Mouse (Mus musculus): ENCODE measurements around the gene Mob4.
"Not testable (repeated sequence)": the region's sequence is repeated elsewhere in the genome, so short reads cannot be mapped to it uniquely, and the experiment has no call there.

The Mob4 gene

DNA sequence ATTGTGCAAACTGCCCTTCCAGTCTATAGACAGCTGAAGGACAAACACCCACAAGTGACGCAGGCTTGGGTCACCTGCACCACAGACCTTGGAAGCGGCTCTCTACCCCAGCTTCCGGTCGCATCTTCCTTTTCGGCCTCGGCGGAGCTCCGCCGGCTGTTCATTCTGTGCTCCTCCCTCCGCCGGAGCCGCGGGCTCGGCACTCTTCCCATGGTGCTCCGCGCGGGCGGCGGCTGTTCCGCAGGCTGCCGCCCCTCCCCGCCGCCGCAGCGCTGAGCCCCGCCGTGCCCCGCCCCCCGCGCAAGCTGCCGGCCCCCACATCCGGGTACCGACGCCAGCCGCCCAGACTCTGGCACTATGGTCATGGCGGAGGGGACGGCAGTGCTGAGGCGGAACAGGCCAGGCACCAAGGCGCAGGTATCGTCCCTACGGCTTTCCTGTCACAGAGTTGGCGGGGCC, at the start of gene Mob4:
TSS of gene Mob4 (plus strand) at position 289 of the 459 bp plus-strand sequence.
- no peak for DNase-seq (ENCODE audit: extremely low read depth, low read depth, low spot score)

GRCm38 (mm10) chr1:55082106-55082505, 48.9 kb upstream of the Mob4 start:
- DNase-seq (ENCODE audit: extremely low read depth, low read depth, low spot score) = no peak

DNA sequence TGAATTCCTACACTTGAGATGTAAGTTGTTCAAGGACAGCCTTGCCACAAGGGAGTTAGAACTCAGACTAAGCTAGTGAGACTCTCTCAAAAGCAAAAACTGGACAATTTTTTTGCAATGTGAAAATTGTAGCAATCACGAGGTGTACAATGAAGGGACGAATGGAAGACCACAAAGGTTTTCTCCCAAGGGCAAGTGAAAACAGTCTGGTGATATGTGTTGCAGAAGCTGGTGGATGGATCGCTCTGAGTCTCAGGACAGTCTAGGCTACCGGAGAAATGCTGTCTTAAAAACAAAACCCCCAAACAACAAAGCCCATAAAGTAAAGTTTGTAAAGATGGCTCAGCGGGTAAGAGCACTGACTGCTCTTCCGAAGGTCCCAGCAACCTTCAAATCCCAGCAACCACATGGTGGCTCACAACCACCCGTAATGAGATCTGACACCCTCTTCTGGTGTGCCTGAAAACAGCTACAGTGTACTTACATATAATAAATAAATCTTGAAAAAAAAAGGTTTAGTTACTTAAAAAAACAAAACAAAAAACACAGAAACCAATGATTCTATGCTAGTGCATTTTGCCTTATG, 45.2 kb upstream of the Mob4 start:
- no peak for DNase-seq (ENCODE audit: extremely low read depth, low read depth, low spot score)

DNA sequence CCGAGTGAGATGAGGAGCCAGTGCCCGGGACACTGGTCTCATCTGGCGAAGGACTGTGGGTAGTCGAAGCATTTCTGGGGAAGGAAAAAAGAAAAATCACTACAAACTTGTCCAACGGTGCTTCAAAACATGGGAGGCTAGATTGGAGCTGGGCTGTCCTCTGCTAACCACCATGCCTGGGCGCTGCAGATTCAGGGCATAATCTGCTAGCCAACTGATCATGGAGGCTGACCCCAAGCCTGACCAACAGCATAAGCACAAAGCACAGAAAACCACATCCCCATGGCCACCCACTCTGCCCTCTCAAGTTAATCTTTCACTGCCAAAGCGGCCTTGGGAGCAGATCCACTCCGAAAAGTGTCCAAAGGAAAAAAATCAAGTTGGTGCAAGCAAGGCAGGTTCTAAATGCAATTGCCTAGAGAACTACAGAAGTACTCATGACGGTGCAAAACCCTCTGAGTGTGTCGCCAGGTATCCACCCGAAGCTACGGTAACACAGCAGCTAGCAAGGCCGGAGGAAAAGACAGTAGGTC, 44.1 kb upstream of the Mob4 start:
- DNase-seq (ENCODE audit: extremely low read depth, low read depth, low spot score) = no peak

DNA sequence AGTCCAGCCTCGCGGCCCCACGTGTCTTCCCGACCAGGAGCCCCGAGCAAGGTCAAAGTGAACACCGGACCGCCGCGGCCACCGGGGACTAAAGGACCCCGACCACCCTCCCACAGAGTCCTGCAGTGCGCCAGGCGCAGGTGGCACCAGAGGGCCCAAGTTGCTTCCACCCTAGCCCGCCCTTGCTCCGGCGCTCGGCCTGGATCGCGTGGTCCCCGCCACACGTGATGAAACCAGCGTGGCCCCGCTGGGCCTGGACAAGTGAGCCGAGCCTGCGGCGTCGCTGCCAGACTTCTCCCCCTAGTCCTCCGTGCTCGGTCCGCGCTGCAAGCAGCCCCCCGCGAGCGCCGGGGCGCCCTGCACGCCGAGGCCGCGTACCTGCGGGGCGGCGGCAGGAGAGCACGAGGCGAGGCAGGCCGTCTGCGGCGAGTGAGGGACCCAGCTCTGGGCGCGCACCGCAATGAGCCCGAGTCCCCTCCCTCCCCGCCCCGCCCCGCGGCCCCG, 43.6 kb upstream of the Mob4 start:
- no peak for DNase-seq (ENCODE audit: extremely low read depth, low read depth, low spot score)

DNA sequence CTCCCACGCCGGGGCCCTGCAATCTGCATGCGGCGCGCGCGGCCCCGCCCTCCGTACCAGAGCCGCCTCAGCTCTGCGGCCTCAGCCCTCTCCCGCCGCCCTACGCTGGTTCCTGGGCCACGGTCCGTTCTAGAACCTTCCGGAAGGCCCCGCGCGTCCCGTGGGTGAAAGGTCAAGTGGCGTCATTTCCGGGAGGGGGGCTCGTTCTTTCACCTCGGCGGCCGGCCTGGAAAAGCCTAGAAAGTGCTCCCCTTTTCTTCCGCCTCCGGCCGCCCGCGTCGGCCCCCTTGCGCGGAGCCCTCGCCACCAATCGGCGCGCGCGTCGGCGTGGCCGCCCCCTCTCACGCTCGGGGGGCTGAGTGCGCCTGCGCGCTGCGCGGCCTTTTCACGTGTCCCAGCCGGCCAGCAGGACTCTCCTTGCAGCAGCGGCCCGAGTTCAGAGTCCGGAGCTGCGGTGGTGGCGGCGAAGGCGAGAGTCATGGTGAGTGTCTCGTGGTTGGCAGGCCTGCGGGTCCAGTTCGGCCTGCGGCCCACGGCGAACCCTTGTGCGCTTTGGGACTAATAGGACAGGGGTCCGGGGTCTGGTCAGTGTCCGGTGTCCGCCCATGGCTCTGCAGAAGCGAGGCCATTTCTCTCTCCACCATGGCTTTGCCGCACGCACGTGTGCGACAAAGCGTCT, 43.0 kb upstream of the Mob4 start, which contains the start of the genes Hspe1 and Hspd1:
TSS of gene Hspe1 (plus strand) at position 201 of the 679 bp plus-strand sequence.
TSS of gene Hspd1 (minus strand) at position 312 of the 679 bp plus-strand sequence.
- DNase-seq (ENCODE audit: extremely low read depth, low read depth, low spot score) = no peak

DNA sequence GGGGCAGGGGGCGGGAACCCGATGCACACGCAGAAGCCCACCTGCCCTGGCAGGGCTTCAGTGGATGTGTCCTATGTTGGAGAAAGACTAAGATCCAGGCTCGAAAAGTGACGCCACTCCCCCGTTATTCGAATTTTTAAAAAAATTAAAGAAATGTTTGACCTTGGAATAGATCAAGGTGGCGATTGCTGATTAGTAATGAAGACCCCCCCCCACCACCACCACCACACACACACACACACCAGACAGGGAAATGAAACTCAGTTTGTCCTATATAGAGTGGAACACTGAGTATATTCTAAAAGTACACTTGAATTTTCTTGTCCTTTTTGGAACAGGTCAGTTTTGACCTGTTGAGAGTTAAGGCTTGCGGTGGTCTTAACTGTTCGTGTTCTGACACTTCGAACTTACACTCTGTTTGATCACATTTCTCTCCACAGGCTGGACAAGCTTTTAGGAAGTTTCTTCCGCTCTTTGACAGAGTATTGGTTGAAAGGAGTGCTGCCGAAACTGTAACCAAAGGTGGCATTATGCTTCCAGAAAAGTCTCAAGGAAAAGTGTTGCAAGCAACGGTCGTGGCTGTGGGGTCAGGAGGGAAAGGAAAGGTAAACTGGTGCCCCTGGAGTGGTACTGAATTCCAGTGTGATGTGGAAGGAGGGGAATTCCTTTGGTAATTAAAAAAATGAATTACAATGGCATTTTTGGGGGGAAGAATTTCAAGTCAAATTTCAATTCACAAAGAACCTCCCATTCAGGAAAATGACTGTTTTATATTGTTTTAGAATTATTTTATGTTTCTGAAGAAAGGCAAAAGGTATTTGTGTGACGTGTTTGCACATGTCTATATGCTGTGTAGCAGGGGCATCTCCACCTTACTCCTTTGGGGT, 42.2 kb upstream of the Mob4 start:
- no peak for DNase-seq (ENCODE audit: extremely low read depth, low read depth, low spot score)

DNA sequence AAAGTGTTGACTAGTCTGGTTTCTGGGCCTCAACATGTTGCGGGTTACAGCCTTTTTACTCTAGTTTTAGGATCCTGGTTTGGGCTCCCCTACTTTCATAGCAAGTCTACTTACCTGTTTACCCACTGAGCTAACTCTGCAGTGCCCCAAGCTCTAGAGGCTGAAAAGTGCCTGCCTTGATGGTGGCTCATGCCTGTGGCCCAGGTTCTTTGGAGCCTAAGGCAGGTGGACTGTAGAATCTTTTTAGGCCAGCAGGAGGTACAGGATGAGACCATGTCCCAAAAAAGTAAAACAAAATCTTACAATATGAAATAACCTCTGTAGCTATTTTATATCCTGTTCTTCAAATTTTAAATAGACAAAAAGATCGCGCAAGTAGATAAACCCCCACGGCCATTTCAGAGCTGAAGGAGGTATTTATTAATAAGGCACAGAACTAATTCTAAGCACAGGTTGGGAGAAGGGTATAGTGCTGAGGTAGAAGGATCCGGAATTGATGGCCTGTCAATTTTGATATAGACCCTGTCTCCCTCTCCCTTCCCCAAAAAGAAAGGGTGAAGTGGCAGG, 41.5 kb upstream of the Mob4 start:
- DNase-seq (ENCODE audit: extremely low read depth, low read depth, low spot score) = no peak

- DNase-seq (ENCODE audit: extremely low read depth, low read depth, low spot score) = no peak
Observed at GRCm38 (mm10) chr1:55092056-55092455, 39.0 kb upstream of the Mob4 start.

GRCm38 (mm10) chr1:55092469-55092868, 38.6 kb upstream of the Mob4 start:
- no peak for DNase-seq (ENCODE audit: extremely low read depth, low read depth, low spot score)

DNA sequence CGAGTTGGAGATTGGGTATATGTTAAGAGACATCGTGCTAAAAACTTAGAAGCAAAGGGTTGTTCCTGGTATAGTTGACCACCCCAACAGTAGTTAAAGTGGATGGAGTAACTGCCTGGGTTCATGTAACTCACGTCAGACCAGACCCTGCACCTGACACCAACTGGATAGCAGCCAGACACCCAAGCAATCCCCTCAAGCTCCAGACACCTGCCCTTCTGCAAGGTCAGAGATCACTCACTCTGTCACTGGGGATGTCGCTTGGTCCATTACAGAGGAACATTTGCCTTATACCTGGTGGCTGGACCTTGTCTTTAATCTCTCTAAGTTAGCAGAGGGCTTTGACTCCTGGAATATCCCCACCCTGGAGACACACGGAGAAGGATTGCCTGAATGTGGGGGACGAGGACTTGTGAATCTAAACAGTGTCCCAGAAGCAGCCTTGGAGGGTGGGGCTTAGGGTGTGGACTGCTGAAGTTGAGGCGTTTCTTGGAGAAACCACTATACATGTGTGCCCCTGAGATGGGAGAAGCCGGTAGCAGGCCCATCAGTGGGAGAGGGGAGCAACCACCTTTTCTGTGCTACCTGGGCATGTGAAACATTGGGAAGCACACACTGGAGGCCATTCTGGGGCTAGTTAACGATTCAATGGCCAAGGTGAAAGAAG, 24.0 kb upstream of the Mob4 start:
- no peak for DNase-seq (ENCODE audit: extremely low read depth, low read depth, low spot score)

DNA sequence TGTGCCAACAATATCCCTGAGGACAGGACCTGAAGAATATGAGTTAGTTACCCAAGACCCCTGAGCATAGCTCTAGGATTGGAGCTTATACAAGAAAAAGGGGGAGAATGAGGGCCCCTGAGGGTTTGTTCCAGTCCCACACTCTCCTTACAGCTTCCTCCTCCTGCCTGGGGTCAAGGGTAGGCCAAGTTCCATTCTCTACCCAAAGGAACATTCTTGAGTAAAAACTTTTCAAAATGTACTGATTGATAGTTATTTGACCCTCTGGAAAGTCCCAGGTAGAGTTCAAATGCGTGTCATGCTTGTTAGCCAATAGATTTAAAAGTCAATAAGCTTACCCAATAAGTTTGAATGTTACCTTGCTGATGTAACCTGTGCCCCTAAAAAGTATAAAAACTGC, 23.4 kb upstream of the Mob4 start:
- DNase-seq (ENCODE audit: extremely low read depth, low read depth, low spot score) = no peak

DNA sequence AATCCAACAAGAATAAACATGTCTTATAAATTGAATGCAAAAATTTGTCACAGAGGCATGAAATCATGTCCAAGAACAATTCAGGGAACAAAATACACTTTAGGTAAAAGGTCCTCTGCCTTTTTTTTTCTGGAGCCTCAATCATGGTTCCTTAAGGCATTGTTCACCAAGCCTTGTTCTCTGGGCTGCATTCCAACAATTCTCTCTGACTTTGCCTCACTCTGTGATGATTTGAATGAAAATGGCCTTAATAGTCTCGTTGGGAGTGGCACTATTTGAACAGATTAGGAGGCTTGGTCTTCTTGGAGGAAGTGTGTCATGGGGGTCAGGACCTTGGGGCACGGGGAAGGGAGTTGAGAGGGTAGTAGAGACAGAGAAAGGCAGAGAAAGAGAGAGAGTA, 22.6 kb upstream of the Mob4 start:
- DNase-seq (ENCODE audit: extremely low read depth, low read depth, low spot score) = peak; percentile 64

DNA sequence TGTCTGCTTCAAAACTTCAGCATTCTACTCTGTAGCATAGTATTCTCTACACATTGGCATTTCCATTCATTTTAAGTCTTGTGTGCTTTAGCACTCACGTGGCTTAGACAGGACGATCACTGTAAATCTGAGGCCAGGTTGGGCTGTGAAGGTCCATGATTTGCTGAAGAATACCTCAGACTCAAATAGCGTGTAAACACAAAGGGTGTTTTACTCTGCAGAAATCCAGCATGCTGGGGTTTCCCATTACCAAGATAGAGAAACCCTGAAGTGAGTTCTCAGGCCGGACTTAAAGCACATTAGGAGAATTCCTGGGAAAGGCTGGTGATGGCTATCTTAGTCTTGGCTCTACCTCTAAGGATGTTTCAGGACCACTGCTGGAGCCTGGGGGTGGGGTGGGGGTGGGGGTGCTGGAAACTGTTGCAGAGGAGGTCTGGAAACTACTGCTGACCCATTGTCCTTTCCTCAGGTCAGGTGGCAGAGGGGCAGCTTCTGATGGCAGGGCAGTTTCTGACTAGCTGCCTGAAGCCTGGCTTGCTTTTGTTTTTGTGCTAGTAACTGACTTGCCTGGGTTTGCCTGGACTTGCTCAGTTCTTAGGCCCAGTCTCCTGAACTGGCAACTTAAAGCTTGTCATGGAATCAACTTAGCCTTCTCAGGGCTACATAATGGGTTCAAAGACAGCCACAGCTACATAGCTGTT, 21.8 kb upstream of the Mob4 start:
- DNase-seq (ENCODE audit: extremely low read depth, low read depth, low spot score) = no peak

GRCm38 (mm10) chr1:55123046-55123445, 8.0 kb upstream of the Mob4 start:
- DNase-seq (ENCODE audit: extremely low read depth, low read depth, low spot score) = no peak

- no peak for DNase-seq (ENCODE audit: extremely low read depth, low read depth, low spot score)
Observed at GRCm38 (mm10) chr1:55123561-55123960, 7.5 kb upstream of the Mob4 start.

DNA sequence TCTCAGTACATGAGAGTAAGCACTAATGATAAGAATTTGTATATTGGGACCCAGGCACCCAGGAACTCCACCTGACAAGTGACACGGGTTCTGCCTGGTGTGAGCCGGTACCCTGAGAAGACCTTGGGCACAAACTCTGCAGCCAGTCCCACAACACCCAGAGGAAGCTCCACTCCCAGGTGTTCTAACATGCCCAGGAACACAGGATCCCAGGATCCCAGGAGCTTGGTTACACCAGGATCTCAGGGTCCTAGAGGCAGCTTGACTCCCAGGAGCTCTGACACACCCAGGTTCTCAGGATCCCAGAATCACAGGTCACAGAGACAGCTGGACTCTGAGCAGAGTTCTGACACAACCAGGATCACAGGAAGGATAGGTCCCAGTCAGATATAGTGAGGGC, 6.9 kb upstream of the Mob4 start:
- not testable (repeated sequence) for DNase-seq (ENCODE audit: extremely low read depth, low read depth, low spot score)

GRCm38 (mm10) chr1:55129716-55130115, 1.3 kb upstream of the Mob4 start:
- no peak for DNase-seq (ENCODE audit: extremely low read depth, low read depth, low spot score)

GRCm38 (mm10) chr1:55130190-55130916, 678 bp upstream of the Mob4 start:
- no peak for DNase-seq (ENCODE audit: extremely low read depth, low read depth, low spot score)
